Mouse (Mus musculus) spleen, adult 2 months (tissue): ENCODE results near the gene B3galnt1.

ENCODE experiments used
- CTCF ChIP-seq: fragments of 200-500 bp; IDR thresholded peaks from 2 replicates; pipeline ENCODE4 v1.5.1; 2011; ENCODE audit warnings: mild to moderate bottlenecking, inconsistent platforms; ENCODE audit not compliant: insufficient read depth, insufficient read length, insufficient replicate concordance; ENCODE audit errors: extremely low read depth
- POLR2A ChIP-seq: fragments of 200-500 bp; IDR thresholded peaks from 2 replicates; pipeline ENCODE4 v1.6.1; 2011; ENCODE audit warnings: low read depth, low read length, inconsistent platforms

GRCm38 (mm10) chr3:69583798-69584197 lies 15.0 kb downstream of the B3galnt1 start:
- TF ChIP-seq CTCF = no peak
- no peak for TF ChIP-seq POLR2A
